Mouse (Mus musculus) CD4-positive, CD25-positive, alpha-beta regulatory T cell, adult 4 months (primary cell): ENCODE data around the gene Fosl1. TPM values are rescaled to one million over a fixed set of nuclear protein-coding genes. Genes with fewer than 3 reads are reported as not detected.
A peak's percentile ranks its signal among the peaks of the same experiment; 100 is the strongest.

Experiments used
- ATAC-seq: one replicate; pipeline ENCODE4 v1.8.0; 2017
- polyA plus RNA-seq, 2 experiments: library from polyadenylated mRNA; unstranded; fragments of 100-300 nt; shearing (Covaris generic); gene quantifications; one replicate each; pipeline ENCODE4 v1.2.1; 2017

The Fosl1 gene
- polyA plus RNA-seq, 2 experiments from 2014 or later, result not detected

- ATAC-seq, result peak; percentile 88
These were observed 9.8 kb downstream of the Fosl1 start for GRCm38 (mm10) chr19:5456922-5457745.

GRCm38 (mm10) chr19:5457746-5458442 is 10.5 kb downstream of the Fosl1 start, which contains the start of gene Ccdc85b:
Gene Ccdc85b, minus strand, starts transcription at chr19:5457894.
- ATAC-seq, result peak; percentile 11

- no peak for ATAC-seq
These were observed 11.7 kb downstream of the Fosl1 start for GRCm38 (mm10) chr19:5459019-5459418.

GRCm38 (mm10) chr19:5459896-5460295 is 12.5 kb downstream of the Fosl1 start:
- no peak for ATAC-seq

GRCm38 (mm10) chr19:5460465-5460911 is 13.1 kb downstream of the Fosl1 start, which contains the start of gene Fibp:
Gene Fibp, plus strand, starts transcription at chr19:5460615.
- ATAC-seq, result peak; percentile 68

GRCm38 (mm10) chr19:5461411-5461810 is 14.1 kb downstream of the Fosl1 start:
- no peak for ATAC-seq

- ATAC-seq, result no peak
These were observed 15.9 kb downstream of the Fosl1 start for GRCm38 (mm10) chr19:5463212-5463611.

GRCm38 (mm10) chr19:5463791-5464562 is 16.6 kb downstream of the Fosl1 start:
- ATAC-seq, result no peak

GRCm38 (mm10) chr19:5465037-5465436 is 17.7 kb downstream of the Fosl1 start:
- ATAC-seq, result no peak

- no peak for ATAC-seq
These were observed 19.7 kb downstream of the Fosl1 start for GRCm38 (mm10) chr19:5466916-5467500.

GRCm38 (mm10) chr19:5468374-5468773 is 21.0 kb downstream of the Fosl1 start, which contains the start of gene Ctsw:
Gene Ctsw, minus strand, starts transcription at chr19:5468507.
- peak; percentile 89 for ATAC-seq

GRCm38 (mm10) chr19:5471846-5472245 is 24.5 kb downstream of the Fosl1 start:
- no peak for ATAC-seq

GRCm38 (mm10) chr19:5472857-5473256 is 25.5 kb downstream of the Fosl1 start:
- no peak for ATAC-seq

- peak; percentile 45 for ATAC-seq
These were observed 26.4 kb downstream of the Fosl1 start, which contains the start of gene Efemp2 for GRCm38 (mm10) chr19:5473720-5474119. Gene Efemp2, plus strand, starts transcription at chr19:5473954.

GRCm38 (mm10) chr19:5474281-5475068 is 27.1 kb downstream of the Fosl1 start:
- no peak for ATAC-seq

- no peak for ATAC-seq
These were observed 27.8 kb downstream of the Fosl1 start for GRCm38 (mm10) chr19:5475069-5475714.

GRCm38 (mm10) chr19:5477004-5477667 is 29.8 kb downstream of the Fosl1 start:
- ATAC-seq, result no peak

GRCm38 (mm10) chr19:5477668-5478300 is 30.4 kb downstream of the Fosl1 start:
- ATAC-seq, result no peak

- ATAC-seq, result no peak
These were observed 32.7 kb downstream of the Fosl1 start for GRCm38 (mm10) chr19:5480016-5480415.

- ATAC-seq, result no peak
These were observed 34.1 kb downstream of the Fosl1 start for GRCm38 (mm10) chr19:5481398-5481797.
